Mouse (Mus musculus): ENCODE measurements at regions not wholly inside any gene's neighbourhood (a gene's known extent, or its start where the extent isn't known, plus 50 kb on each side); places are given as distances from the start of the nearest gene placed in this dataset.
"Not testable (repeated sequence)": the region's sequence is repeated elsewhere in the genome, so short reads cannot be mapped to it uniquely, and the experiment has no call there.

- no peak for DNase-seq (ENCODE audit: low read depth, low spot score)
Measured at GRCm38 (mm10) chr5:148820476-148820875, 108.6 kb downstream of the Katnal1 start.

GRCm38 (mm10) chr5:148819423-148819822 is 109.7 kb downstream of the Katnal1 start:
- DNase-seq (ENCODE audit: low read depth, low spot score) = no peak

GRCm38 (mm10) chr5:148818746-148819145 is 110.4 kb downstream of the Katnal1 start:
- no peak for DNase-seq (ENCODE audit: low read depth, low spot score)

- no peak for DNase-seq (ENCODE audit: low read depth, low spot score)
Measured at GRCm38 (mm10) chr5:148812840-148813239, 116.3 kb downstream of the Katnal1 start.

- peak; percentile 63 for DNase-seq (ENCODE audit: low read depth, low spot score)
Measured at GRCm38 (mm10) chr5:148812016-148812415, 117.1 kb downstream of the Katnal1 start.

- DNase-seq (ENCODE audit: low read depth, low spot score) = no peak
Measured at GRCm38 (mm10) chr5:148809485-148809884, 119.6 kb downstream of the Katnal1 start.

- no peak for DNase-seq (ENCODE audit: low read depth, low spot score)
Measured at GRCm38 (mm10) chr5:148809055-148809454, 120.1 kb downstream of the Katnal1 start.

- DNase-seq (ENCODE audit: low read depth, low spot score) = peak; percentile 70
Measured at GRCm38 (mm10) chr5:148808426-148808825, 120.7 kb downstream of the Katnal1 start.

- DNase-seq (ENCODE audit: low read depth, low spot score) = no peak
Measured at GRCm38 (mm10) chr5:148807612-148808011, 121.5 kb downstream of the Katnal1 start.

GRCm38 (mm10) chr5:148805030-148805429 is 124.1 kb downstream of the Katnal1 start:
- no peak for DNase-seq (ENCODE audit: low read depth, low spot score)

- no peak for DNase-seq (ENCODE audit: low read depth, low spot score)
Measured at GRCm38 (mm10) chr5:148803772-148804171, 125.3 kb downstream of the Katnal1 start.

GRCm38 (mm10) chr5:148802720-148803119 is 126.4 kb downstream of the Katnal1 start:
- DNase-seq (ENCODE audit: low read depth, low spot score) = no peak

GRCm38 (mm10) chr5:148798541-148798940 is 130.6 kb downstream of the Katnal1 start:
- no peak for DNase-seq (ENCODE audit: low read depth, low spot score)

GRCm38 (mm10) chr5:148796072-148796471 is 133.0 kb downstream of the Katnal1 start:
- no peak for DNase-seq (ENCODE audit: low read depth, low spot score)

- no peak for DNase-seq (ENCODE audit: low read depth, low spot score)
Measured at GRCm38 (mm10) chr5:148794465-148794864, 134.7 kb downstream of the Katnal1 start.

GRCm38 (mm10) chr5:148792736-148793440 is 136.2 kb downstream of the Katnal1 start:
- peak; percentile 57 for DNase-seq (ENCODE audit: low read depth, low spot score)

GRCm38 (mm10) chr5:148791651-148792050 is 137.5 kb downstream of the Katnal1 start:
- DNase-seq (ENCODE audit: low read depth, low spot score) = no peak

- DNase-seq (ENCODE audit: low read depth, low spot score) = not testable (repeated sequence)
Measured at GRCm38 (mm10) chr5:148790343-148790742, 138.8 kb downstream of the Katnal1 start.

GRCm38 (mm10) chr5:148789823-148790222 is 139.3 kb downstream of the Katnal1 start:
- DNase-seq (ENCODE audit: low read depth, low spot score) = no peak

GRCm38 (mm10) chr5:148789147-148789566 is 140.0 kb downstream of the Katnal1 start:
- DNase-seq (ENCODE audit: low read depth, low spot score) = no peak

- no peak for DNase-seq (ENCODE audit: low read depth, low spot score)
Measured at GRCm38 (mm10) chr5:148788690-148789089, 140.4 kb downstream of the Katnal1 start.

- DNase-seq (ENCODE audit: low read depth, low spot score) = no peak
Measured at GRCm38 (mm10) chr5:148787270-148787669, 141.8 kb downstream of the Katnal1 start.

- DNase-seq (ENCODE audit: low read depth, low spot score) = not testable (repeated sequence)
Measured at GRCm38 (mm10) chr5:148781076-148781475, 148.0 kb downstream of the Katnal1 start.

Measured in WW6 (cell line).